Mouse (Mus musculus) limb, embryonic 11.5 days (tissue): ENCODE results near the gene Esam. TPM values are rescaled to one million over a fixed set of nuclear protein-coding genes. Genes with fewer than 3 reads are reported as not detected.

Experiments used
- ATAC-seq: fragments of 200-750 bp; cut with Nextera tagmentation; 2 replicates; pipeline ENCODE4 v1.8.0; 2017; ENCODE audit warnings: low read depth; ENCODE audit not compliant: insufficient number of reproducible peaks, low FRiP score, low TSS enrichment
- DNase-seq: peaks from one replicate; pipeline ENCODE4 v3.0.0-alpha.2; 2015; ENCODE audit warnings: low spot score
- H3K27ac ChIP-seq: fragments of 300-500 bp; sonication (generic); replicated peaks from 2 replicates; pipeline ENCODE4 v1.5.1; 2014; ENCODE audit warnings: low read depth, mild to moderate bottlenecking, low read length
- H3K27me3 ChIP-seq: fragments of 300-500 bp; sonication (generic); 2 replicates; pipeline ENCODE4 v1.6.1; 2014; ENCODE audit warnings: mild to moderate bottlenecking, low read length, mixed read lengths; ENCODE audit not compliant: control insufficient read depth, insufficient read depth
- H3K36me3 ChIP-seq: fragments of 300-500 bp; sonication (generic); 2 replicates; pipeline ENCODE4 v1.6.1; 2014; ENCODE audit warnings: mild to moderate bottlenecking, low read length, moderate library complexity, mixed read lengths; ENCODE audit not compliant: control insufficient read depth, insufficient read depth
- H3K4me1 ChIP-seq: fragments of 300-500 bp; sonication (generic); 2 replicates; pipeline ENCODE4 v1.6.1; 2014; ENCODE audit warnings: low read length, mixed read lengths; ENCODE audit not compliant: control insufficient read depth, insufficient read depth
- H3K4me2 ChIP-seq: fragments of 300-500 bp; sonication (generic); 2 replicates; pipeline ENCODE4 v1.6.1; 2014; ENCODE audit warnings: low read depth, mild to moderate bottlenecking, moderate library complexity; ENCODE audit not compliant: severe bottlenecking
- H3K4me3 ChIP-seq: fragments of 300-500 bp; sonication (generic); 2 replicates; pipeline ENCODE4 v1.5.1; 2014; ENCODE audit warnings: low read depth, low read length
- H3K9ac ChIP-seq: fragments of 300-500 bp; sonication (generic); 2 replicates; pipeline ENCODE4 v1.6.1; 2014; ENCODE audit warnings: mild to moderate bottlenecking, low read length
- H3K9me3 ChIP-seq: fragments of 300-500 bp; sonication (generic); 2 replicates; pipeline ENCODE4 v1.6.1; 2016; ENCODE audit warnings: low read length; ENCODE audit not compliant: control insufficient read depth
- WGBS: fragments of 180-500 bp; shearing (Covaris S2); extraction: QIAGEN DNeasy Blood & Tissue Kit; methylation state at CpG from one replicate; pipeline ENCODE4 v1.1.7; 2014; 5-methylcytosine and 5-hydroxymethylcytosine counted together
- polyA plus RNA-seq: library from polyadenylated mRNA; unstranded; fragments of >200 nt; fragmentation: Nextera tagmentation; extraction: Ambion mirVana; gene quantifications from 2 replicates; pipeline ENCODE4 v1.2.1, GENCODE M21; 2014

The Esam gene
- polyA plus RNA-seq, 1 experiment from 2014 or later, result 30.4 TPM

GRCm38 (mm10) chr9:37526443-37527395 lies 1.2 kb upstream of the Esam start:
- Histone ChIP-seq H3K9ac (no peak overlapping the region), H3K4me3 (no peak overlapping the region), H3K36me3 (no peaks in the 10 kb centered on the region; the same call in 1 of the 2 replicates), H3K27ac (no peak overlapping the region), H3K9me3 (no peaks in the 10 kb centered on the region), H3K27me3 (peaks cover 55% of the 10 kb centered on the region), H3K4me1 (peaks cover 17% of the 10 kb centered on the region), H3K4me2 (no peak overlapping the region; the same call in 1 of the 2 replicates)
- peak; percentile 32 for DNase-seq
- no peak for ATAC-seq
- 24% methylated on average over 21 of the region's 21 CpGs for WGBS

DNA sequence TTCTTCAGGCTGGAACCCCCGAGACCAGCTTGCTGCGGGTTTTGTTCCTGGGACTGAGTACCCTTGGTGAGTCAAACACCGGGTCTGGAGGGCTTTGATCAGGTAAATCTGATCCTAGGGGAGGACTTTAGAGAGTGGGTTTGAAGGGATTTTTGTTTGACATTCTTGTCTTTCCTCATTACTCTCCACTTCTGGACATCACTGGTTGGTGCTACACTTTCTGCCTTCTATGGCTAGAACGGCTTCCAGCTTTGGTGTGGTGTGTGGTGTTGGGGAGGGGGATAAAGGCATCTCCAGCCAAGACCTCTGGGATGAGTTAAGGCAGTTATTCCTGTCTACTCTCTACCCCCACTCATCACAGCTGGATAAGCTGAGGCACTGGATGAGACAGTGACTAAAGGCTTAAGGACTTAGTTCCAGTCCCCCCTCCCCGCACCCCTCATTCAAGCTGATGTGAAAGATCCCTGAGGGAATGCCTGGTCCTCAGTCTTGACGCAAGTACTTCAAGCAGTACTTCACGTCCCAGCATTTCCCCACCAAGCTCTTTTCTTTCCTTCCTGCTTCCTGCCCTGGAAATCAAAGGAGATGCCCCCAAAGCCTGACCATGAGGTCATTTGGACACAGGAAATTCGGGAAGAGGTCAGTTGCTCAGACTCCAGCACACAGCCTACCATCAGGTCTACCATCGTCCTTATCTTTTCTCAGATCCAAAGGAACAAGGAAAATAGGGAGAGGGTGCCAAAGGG lies 520 bp downstream of the Esam start:
- ATAC-seq (no peak), DNase-seq (peak; percentile 23)
- peaks cover 17% of the 10 kb centered on the region for H3K4me1 ChIP-seq
- WGBS, result 20% methylated on average over 9 of the region's 9 CpGs
- no peak overlapping the region for H3K9ac ChIP-seq
- H3K9me3 ChIP-seq, result no peaks in the 10 kb centered on the region
- H3K4me3 ChIP-seq, result peak overlapping the region; percentile 9; the same call in 1 of the 2 replicates
- H3K27me3 ChIP-seq, result peaks cover 60% of the 10 kb centered on the region
- H3K27ac ChIP-seq, result no peak overlapping the region
- no peak overlapping the region for H3K4me2 ChIP-seq
- no peaks in the 10 kb centered on the region for H3K36me3 ChIP-seq

DNA sequence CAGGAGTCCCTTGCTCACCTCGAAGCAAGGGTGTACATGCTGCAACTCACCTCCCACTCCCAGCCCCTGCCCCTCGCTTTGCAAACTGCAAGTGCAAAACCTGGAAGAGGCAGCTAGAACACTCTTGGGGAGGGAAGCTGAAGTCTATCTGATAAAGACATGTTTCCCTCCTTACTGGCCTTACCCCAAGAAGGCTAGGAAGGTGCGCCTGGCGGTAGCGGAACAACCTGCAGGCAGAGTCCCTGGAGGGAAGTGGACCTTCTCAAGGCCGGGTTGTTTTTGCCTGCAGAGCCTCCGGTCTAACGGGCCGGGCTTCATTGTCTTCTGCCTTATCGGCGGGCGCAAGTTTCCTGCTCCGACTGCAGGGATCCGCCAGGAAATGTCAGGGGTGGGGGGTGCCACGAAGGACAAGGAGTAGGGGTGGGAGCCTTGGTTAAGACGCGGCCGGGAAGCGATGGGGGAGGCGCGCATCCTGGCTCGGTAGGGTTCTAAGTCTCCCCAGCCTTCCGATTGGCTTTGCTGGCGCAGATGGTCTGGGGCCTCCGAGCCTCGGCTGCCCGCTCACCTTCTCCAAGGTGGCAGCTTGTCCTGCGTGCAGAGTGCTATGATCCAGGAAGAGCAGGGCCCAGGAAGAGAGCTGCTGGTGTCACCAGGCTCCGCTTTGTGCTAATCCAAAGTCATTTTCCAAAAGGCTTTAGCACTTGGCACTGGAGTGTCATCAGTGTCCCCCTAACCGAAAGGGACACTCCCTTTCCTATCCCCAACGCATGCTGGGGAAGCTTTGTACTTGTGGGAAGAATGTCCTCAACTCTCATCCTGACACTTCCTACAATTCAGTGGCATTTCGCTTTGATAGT lies 2.4 kb downstream of the Esam start:
- Histone ChIP-seq H3K36me3 (no peaks in the 10 kb centered on the region), H3K4me2 (peak overlapping the region; percentile 43), H3K27ac (no peak overlapping the region), H3K27me3 (peaks cover 60% of the 10 kb centered on the region), H3K9ac (peak overlapping the region; percentile 14; the same call in 1 of the 2 replicates), H3K9me3 (no peaks in the 10 kb centered on the region), H3K4me1 (peaks cover 17% of the 10 kb centered on the region), H3K4me3 (peak overlapping the region; percentile 24)
- ATAC-seq (no peak), DNase-seq (peak; percentile 62)
- WGBS, result under 1% methylated on average over 32 of the region's 32 CpGs

DNA sequence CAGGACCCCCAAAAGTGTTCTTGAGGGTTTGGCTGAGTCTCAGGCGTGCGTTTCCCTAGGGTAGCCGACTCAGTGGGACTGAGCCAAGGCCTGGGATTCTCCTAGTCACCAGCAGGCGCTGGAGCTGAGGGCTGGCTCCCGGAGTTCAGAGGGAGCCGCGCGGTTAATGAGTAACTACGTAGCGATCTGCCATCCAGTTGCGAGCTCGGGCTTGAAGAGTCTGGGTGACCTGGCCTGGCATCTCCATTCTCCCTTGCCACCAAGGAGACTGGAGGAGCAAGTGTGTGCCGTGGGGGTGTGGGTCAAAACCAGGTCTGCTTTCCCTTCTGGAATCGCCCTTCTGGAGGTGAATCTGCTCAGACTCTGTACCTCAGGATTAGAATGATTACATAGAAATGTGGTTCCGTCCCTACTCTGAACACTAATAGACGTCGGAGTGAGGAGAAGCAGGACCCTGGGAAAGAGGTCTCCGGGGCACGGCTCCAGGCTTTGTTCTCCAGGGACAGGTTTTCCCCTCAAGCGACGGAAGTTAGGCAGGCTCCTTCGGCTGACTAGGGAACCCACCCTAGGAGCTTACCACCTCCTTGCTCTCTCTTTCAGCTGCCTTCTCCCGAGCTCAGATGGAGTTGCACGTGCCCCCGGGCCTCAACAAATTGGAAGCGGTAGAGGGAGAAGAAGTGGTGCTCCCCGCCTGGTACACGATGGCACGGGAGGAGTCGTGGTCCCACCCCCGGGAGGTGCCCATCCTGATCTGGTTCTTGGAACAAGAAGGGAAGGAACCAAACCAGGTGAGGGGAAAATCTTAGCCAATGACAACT lies 3.2 kb downstream of the Esam start:
- DNase-seq, result peak; percentile 75
- peak overlapping the region; percentile 43 for H3K4me2 ChIP-seq
- peak; percentile 36; the same call in 1 of the 2 replicates for ATAC-seq
- H3K27ac ChIP-seq, result no peak overlapping the region
- peak overlapping the region; percentile 14; the same call in 1 of the 2 replicates for H3K9ac ChIP-seq
- WGBS, result 2% methylated on average over 31 of the region's 31 CpGs
- H3K4me1 ChIP-seq, result peaks cover 17% of the 10 kb centered on the region
- H3K9me3 ChIP-seq, result no peaks in the 10 kb centered on the region
- no peaks in the 10 kb centered on the region for H3K36me3 ChIP-seq
- peaks cover 60% of the 10 kb centered on the region for H3K27me3 ChIP-seq
- peak overlapping the region; percentile 24 for H3K4me3 ChIP-seq

- no peak for ATAC-seq
- Histone ChIP-seq H3K36me3 (no peaks in the 10 kb centered on the region), H3K27me3 (peaks cover 3% of the 10 kb centered on the region; the same call in 1 of the 2 replicates), H3K4me2 (no peak overlapping the region), H3K9ac (no peak overlapping the region), H3K9me3 (no peaks in the 10 kb centered on the region), H3K4me3 (no peak overlapping the region), H3K27ac (no peak overlapping the region), H3K4me1 (no peaks in the 10 kb centered on the region)
- 80% methylated on average over 4 of the region's 4 CpGs for WGBS
- no peak for DNase-seq
Measured at GRCm38 (mm10) chr9:37536851-37537250, 9.0 kb downstream of the Esam start.

DNA sequence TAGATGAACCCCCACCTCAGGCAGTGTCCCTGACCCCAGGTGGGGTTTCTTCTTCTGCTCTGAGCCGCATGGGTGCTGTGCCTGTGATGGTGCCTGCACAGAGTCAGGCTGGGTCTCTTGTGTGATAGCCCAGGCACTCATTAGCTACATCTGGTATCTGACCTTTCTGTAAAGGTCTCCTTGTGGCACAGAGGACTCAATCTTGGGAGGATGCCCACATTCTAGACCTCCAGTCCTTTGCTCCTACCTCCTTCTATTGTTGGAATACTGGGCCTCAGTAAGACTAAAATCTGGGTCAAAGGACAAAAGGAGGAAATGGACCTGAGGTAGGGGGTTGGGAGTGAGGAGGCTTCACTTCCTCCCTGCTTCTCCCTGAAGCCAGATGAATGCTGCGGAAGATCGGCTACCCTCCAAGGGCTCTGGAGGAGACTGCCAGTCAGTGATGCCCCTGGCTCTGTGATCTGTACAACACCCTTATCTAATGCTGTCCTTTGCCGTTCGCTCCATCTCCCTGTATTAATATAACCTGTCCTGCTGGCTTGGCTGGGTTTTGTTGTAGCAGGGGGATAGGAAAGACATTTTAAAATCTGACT lies 9.9 kb downstream of the Esam start:
- no peak overlapping the region for H3K27ac ChIP-seq
- H3K27me3 ChIP-seq, result no peaks in the 10 kb centered on the region
- no peak overlapping the region for H3K9ac ChIP-seq
- no peaks in the 10 kb centered on the region for H3K4me1 ChIP-seq
- no peak for ATAC-seq
- 65% methylated on average over 5 of the region's 5 CpGs for WGBS
- no peak overlapping the region for H3K4me2 ChIP-seq
- DNase-seq, result no peak
- H3K4me3 ChIP-seq, result no peak overlapping the region
- no peaks in the 10 kb centered on the region for H3K36me3 ChIP-seq
- no peaks in the 10 kb centered on the region for H3K9me3 ChIP-seq

- no peaks in the 10 kb centered on the region for H3K9me3 ChIP-seq
- H3K9ac ChIP-seq, result no peak within 1 kb of the TSS
- ATAC-seq (no peak), DNase-seq (no peak)
- no peak within 1 kb of the TSS for H3K4me2 ChIP-seq
- H3K36me3 ChIP-seq, result no peaks in the 10 kb centered on the region
- H3K4me1 ChIP-seq, result no peaks in the 10 kb centered on the region
- H3K27ac ChIP-seq, result no peak within 1 kb of the TSS
- no peaks in the 10 kb centered on the region for H3K27me3 ChIP-seq
- 48% methylated on average over 23 of the region's 23 CpGs for WGBS
- H3K4me3 ChIP-seq, result no peak within 1 kb of the TSS
Measured at GRCm38 (mm10) chr9:37539170-37540025, 11.5 kb downstream of the Esam start, which contains the start of gene Vsig2. Vsig2 (plus strand) TSS chr9:37539255.
